Mouse (Mus musculus) midbrain, postnatal 0 days (tissue): Measurements from ENCODE around the gene Med15. TPM values are rescaled to one million over a fixed set of nuclear protein-coding genes. Genes with fewer than 3 reads are reported as not detected.
A peak's percentile ranks its signal among the peaks of the same experiment; 100 is the strongest.

Experiments used
- ATAC-seq: fragments of 200-750 bp; cut with Nextera tagmentation; 2 replicates; pipeline ENCODE4 v1.8.0; 2017; ENCODE audit warnings: moderate number of reproducible peaks, mild to moderate bottlenecking, moderate TSS enrichment, moderate library complexity; ENCODE audit not compliant: low FRiP score
- DNase-seq: peaks from one replicate; pipeline ENCODE4 v3.0.0-alpha.2; 2015; ENCODE audit warnings: low spot score
- H3K27ac ChIP-seq: fragments of 300-500 bp; sonication (generic); 2 replicates; pipeline ENCODE4 v1.5.1; 2014; ENCODE audit warnings: low read depth, mild to moderate bottlenecking, low read length, mixed read lengths
- H3K27me3 ChIP-seq: fragments of 300-500 bp; sonication (generic); 2 replicates; pipeline ENCODE4 v1.6.1; 2014; ENCODE audit warnings: low read length, control low read depth, mixed read lengths; ENCODE audit not compliant: insufficient read depth
- H3K36me3 ChIP-seq: fragments of 300-500 bp; sonication (generic); 2 replicates; pipeline ENCODE4 v1.6.1; 2014; ENCODE audit warnings: low read length, control low read depth, mixed read lengths; ENCODE audit not compliant: insufficient read depth
- H3K4me1 ChIP-seq: fragments of 300-500 bp; sonication (generic); 2 replicates; pipeline ENCODE4 v1.6.1; 2014; ENCODE audit warnings: mild to moderate bottlenecking, control low read depth, antibody characterized with exemption, low read length, mixed read lengths; ENCODE audit not compliant: insufficient read depth
- H3K4me2 ChIP-seq: fragments of 300-500 bp; sonication (generic); 2 replicates; pipeline ENCODE4 v1.6.1; 2014; ENCODE audit warnings: low read depth, mild to moderate bottlenecking, low read length, mixed read lengths; ENCODE audit not compliant: poor library complexity, severe bottlenecking
- H3K4me3 ChIP-seq: fragments of 300-500 bp; sonication (generic); 2 replicates; pipeline ENCODE4 v1.5.1; 2014; ENCODE audit warnings: low read depth, mild to moderate bottlenecking, low read length, moderate library complexity
- H3K9ac ChIP-seq: fragments of 300-500 bp; sonication (generic); replicated peaks from 2 replicates; pipeline ENCODE4 v1.6.1; 2014; ENCODE audit warnings: mild to moderate bottlenecking, low read length, moderate library complexity, mixed read lengths; ENCODE audit not compliant: poor library complexity, severe bottlenecking
- H3K9me3 ChIP-seq: fragments of 300-500 bp; sonication (generic); 2 replicates; pipeline ENCODE4 v1.6.1; 2016; ENCODE audit warnings: low read length, control low read depth
- CTCF ChIP-seq: IDR thresholded peaks from 2 replicates; pipeline ENCODE4 v1.5.1; 2016; ENCODE audit warnings: antibody characterized with exemption, mild to moderate bottlenecking
- WGBS: fragments of 180-500 bp; shearing (Covaris S2); extraction: QIAGEN DNeasy Blood & Tissue Kit; methylation state at CpG from one replicate; pipeline ENCODE4 v1.1.7; 2014; 5-methylcytosine and 5-hydroxymethylcytosine counted together
- polyA plus RNA-seq: library from polyadenylated mRNA; unstranded; fragments of >200 nt; fragmentation: Nextera tagmentation; extraction: Ambion mirVana; gene quantifications from 2 replicates; pipeline ENCODE4 v1.2.1, GENCODE M21; 2015
- total RNA-seq: library from RNA; depleted of rRNA; stranded (reverse); fragments of >200 nt; gene quantifications from 2 replicates; pipeline ENCODE4 v1.2.3, GENCODE M21; 2014

Med15 gene
- total and polyA plus RNA-seq, 2 experiments from 2014 or later: 49.3 to 58.3 TPM

DNA sequence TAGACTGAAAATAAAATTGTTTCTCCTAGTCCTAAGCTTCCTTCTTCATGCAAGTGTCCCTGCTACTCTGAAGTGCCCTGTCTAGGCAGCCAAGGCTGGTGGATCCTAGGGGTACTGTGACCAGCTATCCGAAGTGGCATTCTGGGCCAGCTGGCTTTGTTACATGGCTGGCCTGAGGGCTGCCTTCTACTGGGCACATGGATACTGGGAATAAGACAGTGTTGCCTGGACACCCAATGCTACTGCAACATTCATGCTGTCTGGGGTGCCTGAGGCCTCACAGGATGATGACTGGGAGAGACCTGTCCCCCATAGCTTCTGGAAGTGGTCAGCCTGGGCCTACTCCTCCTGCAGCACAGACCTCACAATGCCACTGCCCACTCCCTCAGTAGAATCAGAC lies 82.0 kb downstream of the Med15 start:
- Histone ChIP-seq H3K4me1 (0 out of 2 replicates have a peak, but pooled peaks cover 4% of the 10 kb centered on the region), H3K27ac (no peak overlapping the region), H3K9ac (no peak overlapping the region), H3K27me3 (no peaks in the 10 kb centered on the region), H3K4me3 (no peak overlapping the region), H3K4me2 (no peak overlapping the region), H3K36me3 (peaks cover 54% of the 10 kb centered on the region), H3K9me3 (no peaks in the 10 kb centered on the region)
- ATAC-seq (no peak), DNase-seq (no peak)
- no peak for TF ChIP-seq CTCF
- 86% methylated on average over 1 of the region's 1 CpGs for WGBS

DNA sequence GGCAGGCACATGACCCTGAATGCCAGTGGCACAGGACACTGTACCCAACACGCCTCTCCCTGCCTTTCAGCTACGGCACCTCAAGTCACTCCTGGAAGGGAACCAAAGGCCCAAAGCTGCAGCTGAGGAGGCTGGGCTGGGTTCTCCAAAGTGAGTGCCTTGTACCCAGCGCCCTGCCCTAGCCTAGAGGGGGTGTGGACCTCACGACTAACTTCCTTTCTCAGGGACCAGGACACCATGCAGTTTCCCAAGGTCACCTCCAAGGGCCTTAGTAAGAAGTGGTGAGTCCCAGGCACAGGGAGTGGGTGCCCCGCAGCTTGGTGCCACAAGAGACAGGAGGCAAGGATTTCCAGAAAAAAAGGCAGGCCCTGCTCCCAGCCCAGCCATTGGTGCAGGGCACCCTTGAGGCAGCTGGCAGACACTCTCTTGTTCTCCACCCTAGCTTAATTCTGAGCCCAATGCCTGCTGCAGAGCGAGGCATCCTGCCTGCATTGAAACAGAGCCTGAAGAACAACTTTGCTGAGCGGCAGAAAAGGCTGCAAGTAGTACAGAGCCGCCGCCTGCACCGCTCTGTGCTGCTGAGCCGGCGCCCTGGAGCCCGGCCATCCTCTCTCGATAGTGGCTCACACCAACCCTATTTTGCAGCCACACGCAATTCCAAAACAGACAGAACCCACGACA lies 82.6 kb downstream of the Med15 start:
- ATAC-seq (no peak), DNase-seq (no peak)
- Histone ChIP-seq H3K4me1 (0 out of 2 replicates have a peak, but pooled peaks cover 4% of the 10 kb centered on the region), H3K9me3 (no peaks in the 10 kb centered on the region), H3K36me3 (peaks cover 48% of the 10 kb centered on the region), H3K9ac (no peak overlapping the region), H3K27ac (no peak overlapping the region), H3K4me3 (no peak overlapping the region), H3K4me2 (no peak overlapping the region), H3K27me3 (no peaks in the 10 kb centered on the region)
- TF ChIP-seq CTCF: no peak
- WGBS: 83% methylated on average over 16 of the region's 16 CpGs

- no peak for TF ChIP-seq CTCF
- Histone ChIP-seq H3K4me1 (0 out of 2 replicates have a peak, but pooled peaks cover 4% of the 10 kb centered on the region), H3K27me3 (no peaks in the 10 kb centered on the region), H3K4me3 (no peak overlapping the region), H3K36me3 (peaks cover 31% of the 10 kb centered on the region), H3K9me3 (no peaks in the 10 kb centered on the region), H3K4me2 (no peak overlapping the region; the same call in 1 of the 2 replicates), H3K9ac (no peak overlapping the region), H3K27ac (no peak overlapping the region)
- DNase-seq (no peak), ATAC-seq (no peak)
- 84% methylated on average over 10 of the region's 10 CpGs for WGBS
Measured at GRCm38 (mm10) chr16:17647566-17648340, 84.9 kb downstream of the Med15 start.

GRCm38 (mm10) chr16:17647156-17647555 lies 85.5 kb downstream of the Med15 start:
- peak overlapping the region; percentile 70 for H3K9ac ChIP-seq
- ATAC-seq: no peak

DNA sequence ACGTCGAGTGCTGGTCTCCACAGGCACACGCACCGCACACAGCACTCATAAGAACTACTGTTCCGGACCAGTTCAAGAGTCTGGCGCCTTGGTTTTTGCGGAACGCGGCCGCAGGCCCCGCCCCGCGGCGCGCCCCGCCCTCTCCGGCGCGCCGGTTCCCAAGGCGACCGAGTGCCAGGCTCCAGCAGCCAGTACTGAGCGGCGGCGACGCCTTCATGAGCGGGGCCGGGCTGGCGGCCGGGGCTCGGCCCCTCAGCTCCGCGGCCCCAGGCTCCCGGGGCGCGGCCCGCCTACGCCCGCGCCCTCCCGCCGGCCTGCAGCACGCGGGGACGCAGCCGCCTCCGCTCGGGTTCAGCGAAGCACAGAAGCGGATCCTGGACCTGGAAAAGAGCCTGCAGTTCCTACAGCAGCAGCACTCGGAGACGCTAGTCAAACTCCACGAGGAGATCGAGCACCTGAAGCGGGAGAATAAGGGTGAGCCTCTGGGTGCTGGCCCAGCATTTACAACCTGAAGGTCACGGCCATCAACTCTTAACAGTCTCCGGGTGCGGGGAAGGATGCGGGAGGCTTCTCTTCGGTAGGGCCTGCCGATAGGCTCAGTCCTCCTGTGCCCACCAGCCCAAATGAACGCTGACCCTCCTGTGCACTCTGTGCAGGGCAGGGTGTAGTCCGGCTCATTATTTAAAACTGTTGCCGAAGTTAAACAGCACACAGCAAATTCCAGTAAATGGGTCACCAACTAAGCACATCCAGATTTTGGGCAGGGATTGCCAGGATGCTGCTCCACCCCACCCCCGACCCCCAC lies 86.2 kb downstream of the Med15 start, which contains the start of gene Ccdc74a:
Gene Ccdc74a (plus strand): TSS at position 161 of the 805 bp plus-strand sequence.
- Histone ChIP-seq H3K4me2 (peak within 1 kb of the TSS; percentile 65), H3K9me3 (no peaks in the 10 kb centered on the region), H3K27me3 (no peaks in the 10 kb centered on the region), H3K4me3 (peak within 1 kb of the TSS; percentile 64), H3K4me1 (0 out of 2 replicates have a peak, but pooled peaks cover 4% of the 10 kb centered on the region), H3K36me3 (peaks cover 28% of the 10 kb centered on the region), H3K9ac (peak within 1 kb of the TSS; percentile 70), H3K27ac (peak within 1 kb of the TSS; percentile 19; the same call in 1 of the 2 replicates)
- peak; percentile 85 for DNase-seq
- no peak for TF ChIP-seq CTCF
- WGBS: 3% methylated on average over 58 of the region's 65 CpGs
- ATAC-seq: peak; percentile 88

More at GRCm38 (mm10) chr16:17647156-17647555, 85.5 kb downstream of the Med15 start:
- no peaks in the 10 kb centered on the region for H3K27me3 ChIP-seq
- H3K4me2 ChIP-seq: peak overlapping the region; percentile 65
- peak overlapping the region; percentile 64 for H3K4me3 ChIP-seq
- peaks cover 31% of the 10 kb centered on the region for H3K36me3 ChIP-seq
- 0 out of 2 replicates have a peak, but pooled peaks cover 4% of the 10 kb centered on the region for H3K4me1 ChIP-seq
- WGBS: 25% methylated on average over 1 of the region's 1 CpGs
- no peak for DNase-seq
- H3K27ac ChIP-seq: no peak overlapping the region
- TF ChIP-seq CTCF: no peak
- no peaks in the 10 kb centered on the region for H3K9me3 ChIP-seq
